Mouse (Mus musculus) MEL (cell line): ENCODE measurements around the gene Fosl2. TPM values are rescaled to one million over a fixed set of nuclear protein-coding genes. Genes with fewer than 3 reads are reported as not detected.

Experiments used
- DNase-seq: peaks from one replicate; pipeline ENCODE4 v3.0.0; 2011; ENCODE audit warnings: low read depth, low spot score
- H3K27ac ChIP-seq: 2 replicates; pipeline ENCODE4 v1.5.1; 2012; ENCODE audit warnings: low read depth, mild to moderate bottlenecking, control low read depth, low read length, moderate library complexity; ENCODE audit not compliant: control insufficient read depth
- H3K27me3 ChIP-seq, 2 experiments: fragments of 150-350 bp in 1 of 2; sonication (generic) in 1 of 2; 2 replicates each; pipeline ENCODE4 v1.6.1; 2012; ENCODE audit warnings: low read length in 2 of 2, mild to moderate bottlenecking in 2 of 2, improper control_type of control experiment in 1 of 2, moderate library complexity in 1 of 2; ENCODE audit not compliant: insufficient read depth in 2 of 2, control insufficient read depth in 1 of 2
- H3K36me3 ChIP-seq, 2 experiments: 2 replicates each; pipeline ENCODE4 v1.6.1; 2012 to 2014; ENCODE audit warnings: low read length in 2 of 2, improper control_type of control experiment in 1 of 2, inconsistent platforms in 1 of 2, mild to moderate bottlenecking in 1 of 2; ENCODE audit not compliant: insufficient read depth in 2 of 2, control insufficient read depth in 1 of 2
- H3K4me1 ChIP-seq, 2 experiments: fragments of 150-350 bp in 1 of 2; sonication (generic) in 1 of 2; 2 replicates each; pipeline ENCODE4 v1.6.1; 2012; ENCODE audit warnings: low read length in 2 of 2, improper control_type of control experiment in 1 of 2, mild to moderate bottlenecking in 1 of 2; ENCODE audit not compliant: insufficient read depth in 2 of 2, control insufficient read depth in 1 of 2
- H3K4me3 ChIP-seq, 2 experiments: fragments of 150-350 bp in 1 of 2; sonication (generic) in 1 of 2; 2 replicates each; pipeline ENCODE4 v1.5.1; 2012; ENCODE audit warnings: low read depth in 2 of 2, low read length in 2 of 2, mild to moderate bottlenecking in 2 of 2, moderate library complexity in 2 of 2, control low read depth in 1 of 2, improper control_type of control experiment in 1 of 2; ENCODE audit not compliant: control insufficient read depth in 1 of 2, insufficient read depth in 1 of 2
- H3K79me2 ChIP-seq: 2 replicates; pipeline ENCODE4 v1.6.1; 2012; ENCODE audit warnings: mild to moderate bottlenecking, low read length, moderate library complexity; ENCODE audit not compliant: control insufficient read depth, poor library complexity, insufficient read depth
- H3K9ac ChIP-seq: 2 replicates; pipeline ENCODE4 v1.6.1; 2012; ENCODE audit warnings: low read depth, mild to moderate bottlenecking, control low read depth, low read length, moderate library complexity; ENCODE audit not compliant: control insufficient read depth, poor library complexity, severe bottlenecking
- H3K9me3 ChIP-seq: fragments of 150-350 bp; sonication (generic); replicated peaks from 2 replicates; pipeline ENCODE4 v1.6.1; 2012; ENCODE audit warnings: mild to moderate bottlenecking, low read length, improper control_type of control experiment, moderate library complexity; ENCODE audit not compliant: insufficient read depth
- CHD2 ChIP-seq: IDR thresholded peaks from 2 replicates; pipeline ENCODE4 v1.6.1; 2011; ENCODE audit warnings: low read length, improper control_type of control experiment
- CTCF ChIP-seq, 3 experiments: IDR thresholded peaks in 2 of 3; conservative IDR thresholded peaks in 1 of 3; 2 replicates each; pipeline ENCODE4 v1.5.1; 2011 to 2012; ENCODE audit warnings: low read length in 3 of 3, low read depth in 2 of 3, mild to moderate bottlenecking in 2 of 3, improper control_type of control experiment in 1 of 3, inconsistent platforms in 1 of 3, mixed read lengths in 1 of 3, moderate library complexity in 1 of 3; ENCODE audit not compliant: control insufficient read depth in 1 of 3, insufficient read depth in 1 of 3, poor library complexity in 1 of 3, severe bottlenecking in 1 of 3
- E2F4 ChIP-seq: IDR thresholded peaks from 2 replicates; pipeline ENCODE4 v1.6.1; 2011; ENCODE audit warnings: low read depth, low read length, improper control_type of control experiment, borderline replicate concordance
- EP300 ChIP-seq, 2 experiments: IDR thresholded peaks; 2 replicates each; pipeline ENCODE4 v1.6.1; 2011; ENCODE audit warnings: improper control_type of control experiment in 2 of 2, low read length in 2 of 2, low read depth in 1 of 2, mild to moderate bottlenecking in 1 of 2
- GABPA ChIP-seq: IDR thresholded peaks from 2 replicates; pipeline ENCODE4 v1.6.1; 2012; ENCODE audit warnings: low read depth, mild to moderate bottlenecking, inconsistent platforms, low read length, improper control_type of control experiment, moderate library complexity
- JUND ChIP-seq: IDR thresholded peaks from 2 replicates; pipeline ENCODE4 v1.6.1; 2011; ENCODE audit warnings: low read depth, mild to moderate bottlenecking, improper control_type of control experiment, low read length
- KAT2A ChIP-seq: conservative IDR thresholded peaks from 2 replicates; pipeline ENCODE4 v1.6.1; 2012; ENCODE audit warnings: low read depth, low read length, improper control_type of control experiment, inconsistent platforms
- MAX ChIP-seq: IDR thresholded peaks from 2 replicates; pipeline ENCODE4 v1.6.1; 2011; ENCODE audit warnings: low read length, improper control_type of control experiment
- MAZ ChIP-seq: IDR thresholded peaks from 2 replicates; pipeline ENCODE4 v1.6.1; 2012; ENCODE audit warnings: low read depth, mild to moderate bottlenecking, inconsistent platforms, low read length, improper control_type of control experiment
- MEF2A ChIP-seq: IDR thresholded peaks from 2 replicates; pipeline ENCODE4 v1.6.1; 2014; ENCODE audit warnings: low read depth, mild to moderate bottlenecking, inconsistent platforms, low read length, improper control_type of control experiment; ENCODE audit not compliant: poor library complexity, insufficient replicate concordance, severe bottlenecking; ENCODE audit errors: extremely low read depth
- MYB ChIP-seq: IDR thresholded peaks from 2 replicates; pipeline ENCODE4 v1.6.1; 2011; ENCODE audit warnings: mild to moderate bottlenecking, low read depth, low read length, improper control_type of control experiment
- MYC ChIP-seq: IDR thresholded peaks from 2 replicates; pipeline ENCODE4 v1.6.1; 2011; ENCODE audit warnings: low read depth, mild to moderate bottlenecking, low read length, improper control_type of control experiment, moderate library complexity
- NRF1 ChIP-seq: IDR thresholded peaks from 2 replicates; pipeline ENCODE4 v1.6.1; 2014; ENCODE audit warnings: low read depth, mild to moderate bottlenecking, inconsistent platforms, low read length, improper control_type of control experiment, moderate library complexity; ENCODE audit not compliant: poor library complexity, insufficient read depth, severe bottlenecking
- POLR2A ChIP-seq, 2 experiments: IDR thresholded peaks; 2 replicates each; pipeline ENCODE4 v1.6.1; 2011 to 2012; ENCODE audit warnings: low read length in 2 of 2, mild to moderate bottlenecking in 2 of 2, control low read depth in 1 of 2, improper control_type of control experiment in 1 of 2, low read depth in 1 of 2, moderate library complexity in 1 of 2; ENCODE audit not compliant: control insufficient read depth in 1 of 2, insufficient read depth in 1 of 2, poor library complexity in 1 of 2
- POLR2AphosphoS5 ChIP-seq: IDR thresholded peaks from 2 replicates; pipeline ENCODE4 v1.6.1; 2012; ENCODE audit warnings: low read depth, borderline replicate concordance, mild to moderate bottlenecking, inconsistent platforms, low read length, moderate library complexity, mixed read lengths
- RAD21 ChIP-seq: IDR thresholded peaks from 2 replicates; pipeline ENCODE4 v1.6.1; 2011; ENCODE audit warnings: mild to moderate bottlenecking, low read depth, low read length, improper control_type of control experiment
- SMC3 ChIP-seq: IDR thresholded peaks from 2 replicates; pipeline ENCODE4 v1.6.1; 2011; ENCODE audit warnings: low read depth, low read length, improper control_type of control experiment
- TBP ChIP-seq: IDR thresholded peaks from 2 replicates; pipeline ENCODE4 v1.8.0; 2011; ENCODE audit warnings: low read depth, low read length, improper control_type of control experiment
- TCF12 ChIP-seq: IDR thresholded peaks from 2 replicates; pipeline ENCODE4 v1.6.1; 2014; ENCODE audit warnings: low read depth, mild to moderate bottlenecking, inconsistent platforms, low read length, improper control_type of control experiment, moderate library complexity
- USF1 ChIP-seq: IDR thresholded peaks from 2 replicates; pipeline ENCODE4 v1.6.1; 2014; ENCODE audit warnings: low read depth, mild to moderate bottlenecking, inconsistent platforms, low read length, improper control_type of control experiment, moderate library complexity
- USF2 ChIP-seq, 2 experiments: IDR thresholded peaks; 2 replicates each; pipeline ENCODE4 v1.6.1; 2011 to 2012; ENCODE audit warnings: improper control_type of control experiment in 2 of 2, low read length in 2 of 2, borderline replicate concordance in 1 of 2, inconsistent platforms in 1 of 2, low read depth in 1 of 2, mild to moderate bottlenecking in 1 of 2; ENCODE audit not compliant: insufficient read depth in 1 of 2
- ZKSCAN1 ChIP-seq: IDR thresholded peaks from 2 replicates; pipeline ENCODE4 v1.6.1; 2012; ENCODE audit warnings: low read depth, mild to moderate bottlenecking, inconsistent platforms, low read length, improper control_type of control experiment, moderate library complexity
- ZMIZ1 ChIP-seq: IDR thresholded peaks from 2 replicates; pipeline ENCODE4 v1.6.1; 2012; ENCODE audit warnings: low read depth, mild to moderate bottlenecking, inconsistent platforms, low read length, improper control_type of control experiment, moderate library complexity
- polyA plus RNA-seq, 2 experiments: library from polyadenylated mRNA; stranded (reverse) in 1 of 2; unstranded in 1 of 2; fragments of >175 nt in 1 of 2; fragments of >200 nt in 1 of 2; gene quantifications; 2 replicates each; pipeline versions ENCODE4 v1.2.1 to v1.2.4; 2012; ENCODE audit warnings: low replicate concordance in 2 of 2, low read depth in 1 of 2; ENCODE audit not compliant: insufficient read length in 2 of 2, insufficient read depth in 1 of 2, missing spikeins in 1 of 2
- total RNA-seq: library from RNA; depleted of rRNA; stranded (reverse); fragments of 300-350 nt; gene quantifications from 2 replicates; pipeline ENCODE4 v1.2.3, GENCODE M21; 2012

The Fosl2 gene
- total and polyA plus RNA-seq, 3 experiments, result 3.3 to 22.1 (median 12.0) TPM

DNA sequence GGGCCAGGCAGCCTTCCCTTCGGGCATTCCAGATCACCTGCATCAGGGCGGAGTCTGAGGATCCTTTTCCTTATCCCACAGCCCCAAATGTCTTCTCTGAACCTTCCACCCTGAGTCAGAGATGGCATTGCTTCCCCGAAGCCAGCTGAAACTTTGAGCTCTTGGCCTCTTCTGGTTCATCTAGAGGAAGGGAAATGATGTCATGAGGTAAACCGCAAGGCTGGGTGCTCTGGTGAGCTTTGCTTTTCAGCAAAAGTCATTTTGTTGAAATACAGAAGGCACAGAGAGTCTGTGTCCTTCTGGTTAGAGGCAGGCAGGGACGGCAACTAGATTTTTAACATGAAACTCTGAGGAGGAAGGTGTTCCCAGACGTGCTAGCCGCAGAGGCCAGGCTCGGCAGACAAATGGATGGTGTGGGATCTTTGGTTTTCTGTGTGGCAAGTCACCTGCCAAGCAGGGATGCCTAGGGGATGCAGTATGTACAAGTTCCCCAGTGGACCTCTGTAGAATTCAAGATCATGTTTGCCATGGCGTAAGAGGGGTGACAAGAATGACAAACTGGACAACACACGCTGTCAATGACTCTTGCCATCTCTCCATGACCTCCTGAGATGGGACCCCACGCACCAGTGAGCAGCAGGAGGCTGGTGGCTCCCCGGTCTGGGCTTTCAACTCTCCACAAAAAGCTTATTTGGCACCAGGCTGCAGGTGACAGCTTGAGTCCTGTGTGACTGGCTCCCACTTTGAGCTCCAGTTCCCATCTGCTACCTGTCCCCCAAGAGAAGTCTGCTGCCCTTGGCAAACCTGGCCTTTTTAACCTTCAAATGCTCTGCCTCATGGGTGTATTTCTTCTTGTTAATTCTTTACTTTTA is 31.2 kb upstream of the Fosl2 start:
- Histone ChIP-seq H3K79me2 (no peaks in the 10 kb centered on the region), H3K4me1 (no peaks in the 10 kb centered on the region), H3K4me3 (no peak overlapping the region), H3K27me3 (no peaks in the 10 kb centered on the region; a peak in 2 of 4 replicates), H3K9ac (no peak overlapping the region), H3K27ac (no peak overlapping the region), H3K9me3 (no peaks in the 10 kb centered on the region)
- TF ChIP-seq RAD21 (no peak), NRF1 (no peak), MYC (no peak), JUND (no peak), USF1 (no peak), MEF2A (no peak), SMC3 (no peak), POLR2A (IDR thresholded peaks at IDR 0.05; ENCODE audit: control insufficient read depth in 1 of 2, insufficient read depth in 1 of 2, low read depth in 1 of 2, low read length in 2 of 2, poor library complexity in 1 of 2) (no peak), MAZ (no peak), MYB (no peak), GABPA (no peak), CHD2 (no peak), E2F4 (no peak), TCF12 (no peak), MAX (no peak), ZKSCAN1 (no peak), EP300 (IDR thresholded peaks at IDR 0.05; ENCODE audit: low read depth in 1 of 2, low read length in 2 of 2) (no peak), ZMIZ1 (no peak)
- TF ChIP-seq, all 39 proteins: peak for 0
- no peaks in the 10 kb centered on the region for H3K36me3 ChIP-seq
- DNase-seq, result peak; percentile 41

DNA sequence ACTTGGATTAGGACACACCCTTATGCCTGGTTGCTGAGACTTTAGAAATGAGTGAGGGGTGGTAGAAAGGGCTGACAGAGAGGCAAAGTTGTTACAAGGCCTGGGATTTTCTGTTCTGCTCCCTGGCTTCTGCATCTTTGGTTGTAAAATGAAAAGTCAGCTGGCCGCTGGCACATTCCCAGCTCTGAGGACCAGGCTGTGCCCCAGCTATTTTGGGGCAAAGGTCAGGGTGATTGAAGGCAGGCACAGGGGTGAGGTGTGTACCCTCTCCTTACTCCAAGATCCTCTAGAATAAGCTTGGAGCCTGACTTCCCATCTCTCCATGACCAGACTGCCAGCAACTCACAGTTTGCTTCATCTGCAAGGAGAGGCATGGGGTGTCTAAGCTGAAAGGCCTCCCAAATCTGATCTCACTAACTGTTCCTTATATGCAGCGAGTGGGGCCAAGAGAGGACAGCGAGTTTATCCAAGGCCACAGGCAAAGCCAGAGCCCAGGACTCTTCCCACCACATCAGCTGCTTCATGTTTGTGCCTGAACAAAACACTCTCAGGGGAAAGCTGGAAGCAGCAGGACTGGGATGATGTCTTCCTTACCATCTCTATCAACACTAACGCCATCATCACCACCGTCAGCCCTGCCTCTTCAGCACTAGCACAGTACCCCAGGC is 29.0 kb upstream of the Fosl2 start:
- H3K79me2 ChIP-seq, result no peaks in the 10 kb centered on the region
- peaks cover 0 to 15% of the 10 kb centered on the region in 2 experiments; a peak in 3 of 4 replicates for H3K4me1 ChIP-seq
- no peak for DNase-seq
- no peak overlapping the region for H3K9ac ChIP-seq
- no peak overlapping the region for H3K4me3 ChIP-seq
- no peak overlapping the region for H3K27ac ChIP-seq
- H3K27me3 ChIP-seq, result no peaks in the 10 kb centered on the region; a peak in 1 of 4 replicates
- peaks cover 0 to 10% of the 10 kb centered on the region in 2 experiments; a peak in 2 of 4 replicates for H3K36me3 ChIP-seq
- no peaks in the 10 kb centered on the region for H3K9me3 ChIP-seq
- TF ChIP-seq GABPA (no peak), TCF12 (no peak), MAZ (no peak), POLR2AphosphoS5 (no peak), EP300 (IDR thresholded peaks at IDR 0.05; ENCODE audit: low read depth in 1 of 2, low read length in 2 of 2) (no peak), JUND (no peak), CTCF (IDR thresholded peaks at IDR 0.05 in 2 of 3, conservative IDR thresholded peaks at IDR 0.05 in 1 of 3; ENCODE audit: control insufficient read depth in 1 of 3, insufficient read depth in 1 of 3, low read depth in 2 of 3, low read length in 3 of 3, poor library complexity in 1 of 3, severe bottlenecking in 1 of 3) (no peak), NRF1 (no peak), USF2 (IDR thresholded peaks at IDR 0.05; ENCODE audit: borderline replicate concordance in 1 of 2, insufficient read depth in 1 of 2, low read depth in 1 of 2, low read length in 2 of 2) (no peak), TBP (no peak), KAT2A (no peak), MYB (no peak), MAX (no peak)
